Mouse (Mus musculus) C2C12 (cell line): Measurements from ENCODE around the gene Cdk5r2.

Source experiments
- CTCF ChIP-seq: IDR thresholded peaks from one replicate; pipeline ENCODE4 v1.5.1; 2011; ENCODE audit not compliant: control insufficient read depth, insufficient read depth, insufficient read length
- MAX ChIP-seq: IDR thresholded peaks from one replicate; pipeline ENCODE4 v1.6.1; 2011; ENCODE audit warnings: mild to moderate bottlenecking, control low read depth
- USF1 ChIP-seq: IDR thresholded peaks from one replicate; pipeline ENCODE4 v1.6.1; 2011; ENCODE audit warnings: low read depth, mild to moderate bottlenecking, control low read depth, moderate library complexity

GRCm38 (mm10) chr1:74858805-74859204 lies 4.1 kb downstream of the Cdk5r2 start:
- TF ChIP-seq CTCF (no peak), USF1 (no peak), MAX (no peak)
